Mouse (Mus musculus): ENCODE data around the gene Flt3. TPM values are rescaled to one million over a fixed set of nuclear protein-coding genes. Genes with fewer than 3 reads are reported as not detected.

Flt3 gene
- total and polyA plus RNA-seq, 3 experiments: 0.76 to 3.3 (median 2.3) TPM

GRCm38 (mm10) chr5:147342901-147343300, 57.4 kb downstream of the Flt3 start:
- Histone ChIP-seq H3K9me3 (replicated peaks; ENCODE audit: low read length) (peaks cover 8% of the 10 kb centered on the region), H3K4me2 (ENCODE audit: insufficient read depth, low read depth, poor library complexity, severe bottlenecking) (no peak overlapping the region), H3K27ac (ENCODE audit: insufficient read depth, low read depth) (no peak overlapping the region), H3K79me2 (replicated peaks; ENCODE audit: control insufficient read depth, extremely low read depth, insufficient read depth, poor library complexity, severe bottlenecking) (no peaks in the 10 kb centered on the region; the same call in 1 of the 2 replicates), H3K4me1 (ENCODE audit: control insufficient read depth in 1 of 2, insufficient read depth in 2 of 2) (peaks cover 16 to 51% of the 10 kb centered on the region in 2 experiments), H3K4me3 (replicated peaks in 1 of 3; ENCODE audit: low read depth in 2 of 3, low read length in 2 of 3, poor library complexity in 1 of 3) (no peak overlapping the region), H3K36me3 (replicated peaks in 1 of 2; ENCODE audit: control insufficient read depth in 1 of 2, insufficient read depth in 1 of 2, low read length in 1 of 2) (peaks cover 0 to 5% of the 10 kb centered on the region in 2 experiments), H3K27me3 (replicated peaks) (no peaks in the 10 kb centered on the region), H3K9ac (ENCODE audit: insufficient read depth, low read depth) (no peak overlapping the region)
- dilution Hi-C loops (cut with MboI; ENCODE audit: extremely low pct_ligation_motif_present, extremely low pct_unique_long_range_greater_than_20kb, low sequenced_read_pairs) (no loop called here), in situ Hi-C loops (cut with MboI; ENCODE audit: low pct_ligation_motif_present, low pct_unique_long_range_greater_than_20kb, low sequenced_read_pairs) (no loop called here)
- TF ChIP-seq SIN3A (IDR thresholded peaks at IDR 0.05; ENCODE audit: low read length) (no peak), MEF2A (IDR thresholded peaks at IDR 0.05; ENCODE audit: borderline replicate concordance, low read depth, low read length) (no peak), CHD1 (IDR thresholded peaks at IDR 0.05; ENCODE audit: low read depth, low read length) (no peak), ZMIZ1 (IDR thresholded peaks at IDR 0.05; ENCODE audit: low read depth, low read length) (no peak), MYC (IDR thresholded peaks at IDR 0.05; ENCODE audit: low read depth, low read length) (no peak)
- DNase-seq (ENCODE audit: extremely low read depth): no peak

GRCm38 (mm10) chr5:147340741-147341414, 59.4 kb downstream of the Flt3 start:
- peaks cover 16 to 51% of the 10 kb centered on the region in 2 experiments for H3K4me1 ChIP-seq (ENCODE audit: control insufficient read depth in 1 of 2, insufficient read depth in 2 of 2)
- H3K9ac ChIP-seq (ENCODE audit: insufficient read depth, low read depth): no peak overlapping the region
- peak; percentile 74 for TF ChIP-seq ETS1 (conservative IDR thresholded peaks at IDR 0.05; ENCODE audit: low read depth, low read length)
- TF ChIP-seq BHLHE40 (IDR thresholded peaks at IDR 0.05; ENCODE audit: low read depth, low read length): peak; percentile 97
- no peak for TF ChIP-seq POLR2AphosphoS2 (IDR thresholded peaks at IDR 0.05; ENCODE audit: low read depth, low read length)
- TF ChIP-seq TCF12 (IDR thresholded peaks at IDR 0.05; ENCODE audit: low read depth, low read length): peak; percentile 80
- no peak for TF ChIP-seq HCFC1 (IDR thresholded peaks at IDR 0.05; ENCODE audit: low read depth, low read length)
- TF ChIP-seq IRF4 (IDR thresholded peaks at IDR 0.05; ENCODE audit: low read depth, low read length): no peak
- TF ChIP-seq SMC3 (IDR thresholded peaks at IDR 0.05; ENCODE audit: low read depth, low read length): no peak
- peak; percentile 34; the same call in 1 of the 2 replicates for TF ChIP-seq EP300 (IDR thresholded peaks at IDR 0.05; ENCODE audit: low read length)
- TF ChIP-seq MAX (IDR thresholded peaks at IDR 0.05; ENCODE audit: low read length): no peak
- TF ChIP-seq ZNF384 (IDR thresholded peaks at IDR 0.05; ENCODE audit: low read depth, low read length): peak; percentile 86
- TF ChIP-seq MEF2A (IDR thresholded peaks at IDR 0.05; ENCODE audit: borderline replicate concordance, low read depth, low read length): no peak; the same call in 1 of the 2 replicates
- no peak for TF ChIP-seq USF2 (conservative IDR thresholded peaks at IDR 0.05; ENCODE audit: low read depth, low read length)
- peaks cover 8% of the 10 kb centered on the region for H3K9me3 ChIP-seq (replicated peaks; ENCODE audit: low read length)
- no peak overlapping the region for H3K4me2 ChIP-seq (ENCODE audit: insufficient read depth, low read depth, poor library complexity, severe bottlenecking)
- in situ Hi-C loops (cut with MboI; ENCODE audit: low pct_ligation_motif_present, low pct_unique_long_range_greater_than_20kb, low sequenced_read_pairs): no loop called here
- H3K27me3 ChIP-seq (replicated peaks): no peaks in the 10 kb centered on the region
- peak; percentile 83 for DNase-seq (ENCODE audit: extremely low read depth)
- peaks cover 0 to 5% of the 10 kb centered on the region in 2 experiments for H3K36me3 ChIP-seq (replicated peaks in 1 of 2; ENCODE audit: control insufficient read depth in 1 of 2, insufficient read depth in 1 of 2, low read length in 1 of 2)
- no peaks in the 10 kb centered on the region for H3K79me2 ChIP-seq (replicated peaks; ENCODE audit: control insufficient read depth, extremely low read depth, insufficient read depth, poor library complexity, severe bottlenecking)
- H3K4me3 ChIP-seq (replicated peaks in 1 of 3; ENCODE audit: low read depth in 2 of 3, low read length in 2 of 3, poor library complexity in 1 of 3): no peak overlapping the region
- dilution Hi-C loops (cut with MboI; ENCODE audit: extremely low pct_ligation_motif_present, extremely low pct_unique_long_range_greater_than_20kb, low sequenced_read_pairs): no loop called here
- 0 out of 2 replicates have a peak overlapping the region, but pooled peaks have one; percentile 9 for H3K27ac ChIP-seq (ENCODE audit: insufficient read depth, low read depth)
